Mouse (Mus musculus) embryonic fibroblast, embryonic 13.5 days (primary cell): ENCODE results near the gene Rpl21. TPM values are rescaled to one million over a fixed set of nuclear protein-coding genes. Genes with fewer than 3 reads are reported as not detected.

Source experiments
- H3K27ac ChIP-seq: 2 replicates; pipeline ENCODE4 v1.5.1; 2012; ENCODE audit warnings: low read length, control low read depth, inconsistent platforms; ENCODE audit not compliant: insufficient read depth
- H3K4me1 ChIP-seq: 2 replicates; pipeline ENCODE4 v1.6.1; 2011; ENCODE audit warnings: low read length; ENCODE audit not compliant: control insufficient read depth, insufficient read depth
- H3K4me3 ChIP-seq: 2 replicates; pipeline ENCODE4 v1.5.1; 2011; ENCODE audit warnings: mild to moderate bottlenecking, control low read depth, low read length; ENCODE audit not compliant: insufficient read depth
- CTCF ChIP-seq: IDR thresholded peaks from 2 replicates; pipeline ENCODE4 v1.5.1; 2011; ENCODE audit warnings: mild to moderate bottlenecking, control low read depth, low read length, moderate library complexity, borderline replicate concordance; ENCODE audit not compliant: insufficient read depth
- POLR2A ChIP-seq: IDR thresholded peaks from 2 replicates; pipeline ENCODE4 v1.6.1; 2011; ENCODE audit warnings: low read depth, mild to moderate bottlenecking, control low read depth, low read length, moderate library complexity
- polyA plus RNA-seq: library from polyadenylated mRNA; stranded (reverse); fragments of >200 nt; gene quantifications from 2 replicates; pipeline ENCODE4 v1.2.4, GENCODE M21; 2011; ENCODE audit warnings: low read depth; ENCODE audit not compliant: missing spikeins, insufficient read length

The Rpl21 gene
- polyA plus RNA-seq, 1 experiment, result 122 TPM

DNA sequence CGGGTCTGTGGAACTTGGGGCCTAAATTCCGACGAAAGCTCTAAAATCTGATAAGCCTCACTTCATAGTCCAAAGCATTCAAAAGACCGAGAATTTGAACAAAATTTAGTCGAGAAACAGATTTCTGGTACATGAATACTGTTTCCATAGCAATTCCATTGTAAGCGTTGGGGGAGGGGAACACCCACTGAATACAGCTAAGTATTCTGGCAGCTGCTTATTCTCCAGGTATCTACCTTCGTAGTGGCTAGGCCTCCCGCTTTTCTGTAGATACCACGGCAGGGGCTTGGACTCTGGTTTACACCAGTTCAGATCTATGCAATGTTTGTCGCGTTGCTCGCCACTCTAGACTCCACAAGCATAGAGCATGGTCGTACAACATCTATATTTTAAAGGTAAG is 37.0 kb upstream of the Rpl21 start:
- Histone ChIP-seq H3K4me3 (no peak overlapping the region), H3K27ac (no peak overlapping the region), H3K4me1 (peaks cover 13% of the 10 kb centered on the region)
- no peak for TF ChIP-seq POLR2A
- no peak for TF ChIP-seq CTCF

- no peak overlapping the region for H3K4me3 ChIP-seq
- no peaks in the 10 kb centered on the region; the same call in 1 of the 2 replicates for H3K4me1 ChIP-seq
- no peak overlapping the region for H3K27ac ChIP-seq
- TF ChIP-seq POLR2A (no peak), CTCF (no peak)
These were observed 34.7 kb upstream of the Rpl21 start for GRCm38 (mm10) chr5:146798031-146798430.

- H3K4me3 ChIP-seq, result no peak overlapping the region
- TF ChIP-seq POLR2A (no peak), CTCF (no peak)
- H3K27ac ChIP-seq, result no peak overlapping the region
- H3K4me1 ChIP-seq, result no peaks in the 10 kb centered on the region
These were observed 26.7 kb upstream of the Rpl21 start for GRCm38 (mm10) chr5:146806004-146806430.

- Histone ChIP-seq H3K4me1 (no peaks in the 10 kb centered on the region), H3K4me3 (no peak overlapping the region)
- TF ChIP-seq POLR2A, result no peak
- TF ChIP-seq CTCF, result no peak
These were observed 22.7 kb upstream of the Rpl21 start for GRCm38 (mm10) chr5:146809951-146810350.

GRCm38 (mm10) chr5:146812866-146813265 is 19.8 kb upstream of the Rpl21 start:
- TF ChIP-seq CTCF (no peak), POLR2A (no peak)
- no peak overlapping the region for H3K4me3 ChIP-seq
- no peak overlapping the region for H3K27ac ChIP-seq
- H3K4me1 ChIP-seq, result no peaks in the 10 kb centered on the region

More at GRCm38 (mm10) chr5:146809951-146810350, 22.7 kb upstream of the Rpl21 start:
- no peak overlapping the region for H3K27ac ChIP-seq

DNA sequence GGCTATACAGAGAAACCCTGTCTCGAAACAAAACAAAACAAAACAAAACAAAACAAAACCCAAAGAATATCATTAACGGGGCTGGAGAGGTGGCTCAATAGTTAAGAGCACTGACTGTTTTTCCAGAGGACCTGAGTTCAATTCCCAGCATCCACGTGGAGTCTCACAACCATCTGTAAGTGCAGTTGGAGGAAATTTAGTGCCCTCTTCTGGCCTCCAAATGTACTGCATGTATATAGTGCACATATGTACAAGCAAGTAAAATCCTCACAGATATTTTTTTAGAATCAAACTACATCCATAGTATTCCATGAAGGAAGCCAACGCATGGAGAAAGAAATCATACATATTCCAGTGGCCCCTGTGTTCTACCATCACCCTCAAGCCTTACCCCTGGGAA is 19.3 kb upstream of the Rpl21 start:
- TF ChIP-seq POLR2A, result no peak
- no peak for TF ChIP-seq CTCF
- Histone ChIP-seq H3K4me3 (no peak overlapping the region), H3K4me1 (no peaks in the 10 kb centered on the region), H3K27ac (no peak overlapping the region)

DNA sequence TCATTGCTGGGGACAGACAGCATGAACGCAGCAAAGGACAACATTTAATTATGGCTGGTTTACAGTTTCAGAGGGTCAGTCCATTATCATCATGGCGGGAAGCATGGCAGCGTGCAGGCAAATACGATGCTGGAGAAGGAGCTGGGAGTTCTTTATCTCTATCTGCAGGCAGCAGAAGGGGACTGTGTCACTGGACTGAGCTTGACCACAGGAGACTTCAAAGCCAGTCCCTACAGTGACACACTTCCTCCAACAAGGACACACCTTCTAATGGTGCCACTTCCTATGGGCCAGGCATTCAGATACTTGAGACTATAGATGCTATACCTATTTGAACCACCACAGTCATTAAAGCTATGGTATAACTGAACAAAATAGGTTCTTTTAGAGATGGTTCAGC is 17.3 kb upstream of the Rpl21 start:
- H3K4me1 ChIP-seq, result no peaks in the 10 kb centered on the region
- no peak for TF ChIP-seq CTCF
- no peak for TF ChIP-seq POLR2A
- H3K4me3 ChIP-seq, result no peak overlapping the region
- H3K27ac ChIP-seq, result no peak overlapping the region

DNA sequence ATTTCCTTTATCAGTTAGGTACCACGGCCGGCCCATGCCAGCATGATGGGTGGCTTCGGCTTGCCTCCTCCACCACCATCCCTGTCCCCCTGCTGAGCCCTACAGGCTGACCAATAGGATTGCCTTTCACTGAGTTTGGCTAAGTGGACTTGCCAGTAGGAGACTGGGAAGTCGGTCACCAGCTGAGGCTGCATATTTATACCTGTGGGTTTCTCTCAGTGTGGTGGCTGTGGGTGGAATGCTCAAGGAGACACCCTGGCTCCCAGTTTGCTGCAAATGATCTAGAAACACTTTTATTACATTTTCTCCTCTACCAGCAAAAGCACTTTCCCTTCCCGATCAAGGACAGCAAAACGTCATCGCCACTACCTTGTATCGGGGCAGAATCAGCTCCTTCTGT is 15.1 kb upstream of the Rpl21 start:
- no peak overlapping the region for H3K4me3 ChIP-seq
- no peak for TF ChIP-seq CTCF
- TF ChIP-seq POLR2A, result no peak
- no peak overlapping the region for H3K27ac ChIP-seq
- H3K4me1 ChIP-seq, result no peaks in the 10 kb centered on the region

DNA sequence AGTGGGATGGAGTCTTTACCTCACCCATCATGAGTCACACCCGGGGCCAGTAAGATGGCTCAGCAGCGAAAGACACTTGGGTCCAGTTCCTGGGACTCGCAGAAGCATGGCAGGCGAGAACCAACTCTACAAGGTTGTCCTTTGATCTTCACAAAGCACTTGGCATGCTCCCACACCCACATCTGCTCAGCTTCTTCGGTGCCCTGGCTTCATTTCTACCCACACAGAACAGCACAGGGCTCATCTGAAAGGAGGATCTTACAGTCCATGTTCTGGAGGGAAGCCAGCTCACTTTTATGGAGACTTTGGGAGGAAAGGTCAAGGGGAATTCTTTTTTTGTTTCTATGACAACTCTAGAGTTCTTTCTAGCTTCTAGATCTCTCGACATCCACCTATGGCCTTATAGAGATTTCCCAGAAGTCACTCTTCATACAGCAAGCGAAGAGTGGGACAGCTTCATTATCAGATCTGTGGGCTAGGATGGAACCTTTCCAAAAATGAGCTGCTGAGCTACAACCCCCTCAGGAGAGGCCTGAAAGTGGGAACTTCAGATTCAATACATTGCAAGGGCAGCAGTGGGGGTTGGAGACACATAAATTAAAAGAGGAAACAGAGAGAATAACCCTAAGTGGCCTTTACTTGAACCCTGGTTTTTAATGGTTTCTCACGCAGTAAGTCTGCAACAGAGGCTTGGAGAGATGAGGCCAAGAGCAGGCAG is 13.6 kb upstream of the Rpl21 start:
- Histone ChIP-seq H3K4me1 (no peaks in the 10 kb centered on the region), H3K4me3 (no peak overlapping the region), H3K27ac (no peak overlapping the region)
- TF ChIP-seq POLR2A (no peak), CTCF (no peak)

DNA sequence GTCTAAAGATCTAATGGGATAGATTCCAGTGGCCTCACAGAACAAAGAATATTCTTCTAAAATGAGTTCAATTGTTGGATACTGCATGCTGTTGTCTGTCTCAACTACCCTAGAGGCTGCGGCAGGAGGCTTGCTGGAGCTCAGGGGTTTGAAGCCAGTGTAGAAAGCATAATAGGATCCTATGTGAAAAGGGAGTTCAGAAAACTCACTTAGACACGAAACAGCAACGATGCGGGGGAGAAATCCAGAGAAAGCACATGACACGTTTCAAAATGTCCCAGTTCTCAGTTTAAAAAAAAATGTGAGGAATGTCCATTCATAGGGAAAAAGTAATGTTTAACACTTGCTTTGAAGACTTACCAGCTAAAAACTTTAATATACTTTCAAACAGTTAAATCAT is 9.7 kb upstream of the Rpl21 start:
- TF ChIP-seq POLR2A, result no peak
- no peak for TF ChIP-seq CTCF
- H3K4me1 ChIP-seq, result no peaks in the 10 kb centered on the region
- H3K4me3 ChIP-seq, result no peak overlapping the region
- no peak overlapping the region for H3K27ac ChIP-seq
